Mouse (Mus musculus) liver, embryonic 15.5 days (tissue): ENCODE results near the gene Ablim2. TPM values are rescaled to one million over a fixed set of nuclear protein-coding genes. Genes with fewer than 3 reads are reported as not detected.

Experiments
- ATAC-seq: fragments of 200-750 bp; cut with Nextera tagmentation; 2 replicates; pipeline ENCODE4 v1.8.0; 2017; ENCODE audit warnings: moderate number of reproducible peaks, mild to moderate bottlenecking, moderate library complexity; ENCODE audit not compliant: insufficient read depth
- H3K27ac ChIP-seq: fragments of 300-500 bp; sonication (generic); replicated peaks from 2 replicates; pipeline ENCODE4 v1.5.1; 2015; ENCODE audit warnings: mild to moderate bottlenecking, inconsistent platforms
- H3K27me3 ChIP-seq: fragments of 300-500 bp; sonication (generic); 2 replicates; pipeline ENCODE4 v1.6.1; 2015; ENCODE audit warnings: mild to moderate bottlenecking, inconsistent platforms
- H3K36me3 ChIP-seq: fragments of 300-500 bp; sonication (generic); replicated peaks from 2 replicates; pipeline ENCODE4 v1.6.1; 2015; ENCODE audit warnings: moderate library complexity, mild to moderate bottlenecking, inconsistent platforms
- H3K4me1 ChIP-seq: fragments of 300-500 bp; sonication (generic); replicated peaks from 2 replicates; pipeline ENCODE4 v1.6.1; 2015; ENCODE audit warnings: inconsistent platforms
- H3K4me2 ChIP-seq: fragments of 300-500 bp; sonication (generic); 2 replicates; pipeline ENCODE4 v1.6.1; 2015; ENCODE audit warnings: moderate library complexity, mild to moderate bottlenecking, inconsistent platforms
- H3K4me3 ChIP-seq: fragments of 300-500 bp; sonication (generic); replicated peaks from 2 replicates; pipeline ENCODE4 v1.5.1; 2015; ENCODE audit warnings: mild to moderate bottlenecking, inconsistent platforms
- H3K9ac ChIP-seq: fragments of 300-500 bp; sonication (generic); 2 replicates; pipeline ENCODE4 v1.6.1; 2015; ENCODE audit warnings: moderate library complexity, mild to moderate bottlenecking, inconsistent platforms
- H3K9me3 ChIP-seq: fragments of 300-500 bp; sonication (generic); replicated peaks from 2 replicates; pipeline ENCODE4 v1.6.1; 2016; ENCODE audit warnings: inconsistent platforms
- WGBS: fragments of 180-500 bp; shearing (Covaris S2); methylation state at CpG from one replicate; pipeline ENCODE4 v1.1.7; 2015; ENCODE audit warnings: mixed read lengths; ENCODE audit not compliant: insufficient replicate concordance; 5-methylcytosine and 5-hydroxymethylcytosine counted together
- polyA plus RNA-seq: library from polyadenylated mRNA; unstranded; fragments of >200 nt; fragmentation: Nextera tagmentation; extraction: Ambion mirVana; gene quantifications from 2 replicates; pipeline ENCODE4 v1.2.1, GENCODE M21; 2015

The Ablim2 gene
- polyA plus RNA-seq, 1 experiment from 2014 or later = 0.36 TPM

DNA sequence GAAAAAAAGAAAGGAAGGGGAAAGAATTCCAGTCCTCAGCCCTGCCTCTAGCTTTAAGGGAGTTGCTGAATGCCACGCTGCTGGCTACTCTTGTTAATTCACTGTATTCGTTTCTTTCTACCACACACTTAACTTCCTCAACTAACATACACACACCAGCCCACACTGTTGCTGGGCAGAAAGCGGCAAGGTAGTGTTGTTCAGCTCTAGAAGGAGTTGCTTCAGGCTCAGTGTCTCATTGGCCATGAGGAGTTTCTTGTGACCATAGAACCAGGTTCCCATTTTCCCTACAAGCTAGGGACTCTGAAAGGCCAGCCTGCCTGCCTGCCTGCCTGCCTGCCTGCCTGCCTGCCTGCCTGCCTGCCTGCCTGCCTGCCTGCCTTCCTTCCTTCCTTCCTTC, 141.3 kb downstream of the Ablim2 start:
- Histone ChIP-seq H3K9me3 (no peaks in the 10 kb centered on the region), H3K4me3 (no peak overlapping the region), H3K9ac (no peak overlapping the region), H3K4me1 (peaks cover 12% of the 10 kb centered on the region; the same call in 1 of the 2 replicates), H3K4me2 (no peak overlapping the region), H3K36me3 (no peaks in the 10 kb centered on the region), H3K27ac (no peak overlapping the region), H3K27me3 (peaks cover 18% of the 10 kb centered on the region)
- no peak for ATAC-seq
- 44% methylated on average over 3 of the region's 3 CpGs for WGBS

- Histone ChIP-seq H3K9ac (no peak overlapping the region), H3K36me3 (no peaks in the 10 kb centered on the region), H3K4me2 (no peak overlapping the region), H3K9me3 (no peaks in the 10 kb centered on the region), H3K27ac (no peak overlapping the region), H3K27me3 (0 out of 2 replicates have a peak, but pooled peaks cover 2% of the 10 kb centered on the region), H3K4me1 (peaks cover 12% of the 10 kb centered on the region; the same call in 1 of the 2 replicates), H3K4me3 (no peak overlapping the region)
- 37% methylated on average over 10 of the region's 10 CpGs for WGBS
- no peak for ATAC-seq
Observed at GRCm38 (mm10) chr5:35900401-35901225, 142.9 kb downstream of the Ablim2 start.

DNA sequence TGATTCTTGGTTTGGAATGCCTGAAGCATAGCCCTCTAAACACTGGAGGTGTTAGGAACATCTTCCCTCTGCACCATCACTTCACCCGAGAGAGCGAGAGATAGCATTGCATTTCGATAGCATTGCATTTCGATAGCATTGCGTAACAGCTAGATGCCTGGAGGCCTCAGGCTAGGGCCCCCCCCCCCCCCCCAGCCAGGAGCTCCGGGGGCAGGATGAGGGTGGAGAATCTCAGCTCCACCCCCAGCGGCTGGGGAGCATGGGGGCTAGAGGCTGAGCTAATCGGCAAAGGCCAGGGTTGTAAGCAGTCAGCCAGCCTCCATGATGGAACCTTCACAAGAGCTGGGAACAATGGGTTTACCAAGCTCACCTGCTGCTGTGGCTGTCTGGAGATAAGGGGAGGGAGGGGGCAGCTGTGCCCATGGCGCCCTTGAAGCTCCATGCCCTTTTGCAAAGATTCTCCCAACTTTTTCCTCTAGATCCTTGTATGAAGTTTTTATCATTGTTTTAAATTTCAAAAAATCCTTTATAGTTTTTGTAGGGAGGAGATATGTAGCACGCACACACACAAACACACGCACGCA, 143.6 kb downstream of the Ablim2 start:
- no peak for ATAC-seq
- no peaks in the 10 kb centered on the region for H3K27me3 ChIP-seq
- no peak overlapping the region for H3K27ac ChIP-seq
- H3K4me3 ChIP-seq = no peak overlapping the region
- no peak overlapping the region; the same call in 1 of the 2 replicates for H3K4me2 ChIP-seq
- 31% methylated on average over 12 of the region's 12 CpGs for WGBS
- peaks cover 12% of the 10 kb centered on the region; the same call in 1 of the 2 replicates for H3K4me1 ChIP-seq
- no peak overlapping the region for H3K9ac ChIP-seq
- H3K36me3 ChIP-seq = no peaks in the 10 kb centered on the region
- no peaks in the 10 kb centered on the region for H3K9me3 ChIP-seq

- Histone ChIP-seq H3K4me2 (no peak overlapping the region), H3K4me3 (no peak overlapping the region), H3K4me1 (peaks cover 12% of the 10 kb centered on the region; the same call in 1 of the 2 replicates), H3K36me3 (no peaks in the 10 kb centered on the region), H3K27me3 (no peaks in the 10 kb centered on the region), H3K27ac (no peak overlapping the region), H3K9me3 (no peaks in the 10 kb centered on the region), H3K9ac (no peak overlapping the region)
- no peak for ATAC-seq
- 55% methylated on average over 8 of the region's 8 CpGs for WGBS
Observed at GRCm38 (mm10) chr5:35903456-35903855, 145.8 kb downstream of the Ablim2 start.

DNA sequence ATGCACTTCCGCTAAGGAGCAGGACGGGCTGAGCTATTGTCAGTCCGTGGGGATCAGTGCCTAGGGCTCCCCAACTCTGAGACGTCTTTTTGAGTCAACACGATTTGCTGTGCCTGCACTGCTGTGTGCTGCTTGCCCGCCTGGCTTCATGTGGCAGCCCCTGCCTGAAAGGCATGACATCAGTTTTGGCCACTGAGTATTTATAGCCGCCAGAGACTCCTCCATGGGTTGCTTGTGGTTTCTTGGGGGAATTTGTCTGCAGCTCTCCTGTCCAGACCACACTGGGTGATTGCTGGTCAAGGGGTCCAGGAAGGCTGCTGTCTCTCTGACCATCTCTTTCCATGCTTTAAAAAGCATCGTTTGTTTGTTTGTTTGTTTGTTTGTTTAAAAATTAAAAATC, 147.6 kb downstream of the Ablim2 start:
- Histone ChIP-seq H3K9ac (no peak overlapping the region), H3K4me3 (no peak overlapping the region), H3K27ac (no peak overlapping the region), H3K9me3 (no peaks in the 10 kb centered on the region), H3K4me1 (peaks cover 10% of the 10 kb centered on the region; the same call in 1 of the 2 replicates), H3K27me3 (no peaks in the 10 kb centered on the region), H3K36me3 (no peaks in the 10 kb centered on the region), H3K4me2 (no peak overlapping the region)
- WGBS = 38% methylated on average over 8 of the region's 8 CpGs
- no peak for ATAC-seq

- no peaks in the 10 kb centered on the region for H3K36me3 ChIP-seq
- WGBS = 56% methylated on average over 4 of the region's 4 CpGs
- no peaks in the 10 kb centered on the region for H3K4me1 ChIP-seq
- H3K9me3 ChIP-seq = no peaks in the 10 kb centered on the region
- H3K4me2 ChIP-seq = no peak overlapping the region
- no peak overlapping the region for H3K9ac ChIP-seq
- no peak overlapping the region for H3K4me3 ChIP-seq
- ATAC-seq = no peak
- H3K27ac ChIP-seq = no peak overlapping the region
- no peaks in the 10 kb centered on the region for H3K27me3 ChIP-seq
Observed at GRCm38 (mm10) chr5:35907090-35907489, 149.4 kb downstream of the Ablim2 start.

DNA sequence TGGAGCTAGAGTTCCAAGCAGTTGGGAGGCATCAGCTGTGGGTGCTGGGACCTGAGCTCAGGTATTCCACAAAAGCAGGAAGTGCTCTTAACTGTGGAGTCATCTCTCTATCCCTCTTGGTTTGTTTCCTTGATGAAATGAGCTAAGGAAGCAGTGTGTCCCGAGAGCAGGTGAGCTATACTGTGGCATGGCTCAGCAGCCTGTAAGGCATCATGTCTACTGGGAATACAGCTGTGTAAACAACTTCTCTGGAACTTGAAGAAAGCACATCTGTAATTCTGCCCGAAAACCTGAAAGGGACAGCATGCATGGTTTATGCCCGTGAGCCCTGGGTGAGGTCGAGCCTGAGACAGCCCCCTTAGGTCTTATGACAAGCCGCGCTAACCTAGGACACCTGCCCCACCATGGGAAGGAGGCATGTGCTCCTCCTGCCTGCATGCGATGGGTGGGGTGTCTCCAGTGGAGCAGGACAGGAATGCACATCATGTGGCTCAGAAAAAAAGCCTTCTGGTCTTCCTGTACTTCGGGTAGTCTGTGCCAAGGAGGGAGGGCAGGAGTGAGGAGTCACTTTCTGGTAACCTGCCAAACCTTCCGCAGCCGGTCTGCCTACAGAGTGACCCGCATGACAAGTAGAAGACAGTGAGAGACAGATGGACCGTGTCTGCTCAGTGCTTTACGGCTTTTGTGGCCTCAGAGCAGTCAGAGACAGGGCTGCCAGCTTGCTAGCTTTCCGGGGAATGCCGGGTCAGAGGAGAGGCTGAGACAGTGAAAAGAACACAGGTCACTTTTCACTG, 150.2 kb downstream of the Ablim2 start:
- Histone ChIP-seq H3K4me3 (no peak overlapping the region), H3K4me1 (no peaks in the 10 kb centered on the region), H3K27ac (no peak overlapping the region), H3K9me3 (no peaks in the 10 kb centered on the region), H3K4me2 (no peak overlapping the region), H3K27me3 (no peaks in the 10 kb centered on the region), H3K9ac (no peak overlapping the region), H3K36me3 (no peaks in the 10 kb centered on the region)
- WGBS = 55% methylated on average over 15 of the region's 15 CpGs
- ATAC-seq = no peak

GRCm38 (mm10) chr5:35908626-35909443, 151.2 kb downstream of the Ablim2 start:
- Histone ChIP-seq H3K4me1 (no peaks in the 10 kb centered on the region), H3K9me3 (no peaks in the 10 kb centered on the region), H3K9ac (no peak overlapping the region), H3K36me3 (no peaks in the 10 kb centered on the region), H3K27ac (no peak overlapping the region), H3K4me2 (no peak overlapping the region), H3K27me3 (no peaks in the 10 kb centered on the region), H3K4me3 (no peak overlapping the region)
- WGBS = 53% methylated on average over 13 of the region's 13 CpGs
- ATAC-seq = no peak

GRCm38 (mm10) chr5:35915629-35916300, 158.1 kb downstream of the Ablim2 start:
- no peaks in the 10 kb centered on the region for H3K36me3 ChIP-seq
- no peaks in the 10 kb centered on the region for H3K4me1 ChIP-seq
- H3K9me3 ChIP-seq = no peaks in the 10 kb centered on the region
- 70% methylated on average over 12 of the region's 12 CpGs for WGBS
- no peak for ATAC-seq
- no peak overlapping the region for H3K4me3 ChIP-seq
- no peaks in the 10 kb centered on the region for H3K27me3 ChIP-seq
- no peak overlapping the region for H3K9ac ChIP-seq
- H3K4me2 ChIP-seq = no peak overlapping the region
- H3K27ac ChIP-seq = no peak overlapping the region

GRCm38 (mm10) chr5:35916666-35917065, 159.0 kb downstream of the Ablim2 start:
- Histone ChIP-seq H3K9ac (no peak overlapping the region), H3K4me3 (no peak overlapping the region), H3K4me1 (no peaks in the 10 kb centered on the region), H3K27me3 (no peaks in the 10 kb centered on the region), H3K27ac (no peak overlapping the region), H3K4me2 (no peak overlapping the region), H3K9me3 (no peaks in the 10 kb centered on the region), H3K36me3 (no peaks in the 10 kb centered on the region)
- WGBS = 54% methylated on average over 5 of the region's 5 CpGs
- ATAC-seq = no peak
